15 mouse cellular contexts compared by ENCODE assay signal in the genomic region with DNA sequence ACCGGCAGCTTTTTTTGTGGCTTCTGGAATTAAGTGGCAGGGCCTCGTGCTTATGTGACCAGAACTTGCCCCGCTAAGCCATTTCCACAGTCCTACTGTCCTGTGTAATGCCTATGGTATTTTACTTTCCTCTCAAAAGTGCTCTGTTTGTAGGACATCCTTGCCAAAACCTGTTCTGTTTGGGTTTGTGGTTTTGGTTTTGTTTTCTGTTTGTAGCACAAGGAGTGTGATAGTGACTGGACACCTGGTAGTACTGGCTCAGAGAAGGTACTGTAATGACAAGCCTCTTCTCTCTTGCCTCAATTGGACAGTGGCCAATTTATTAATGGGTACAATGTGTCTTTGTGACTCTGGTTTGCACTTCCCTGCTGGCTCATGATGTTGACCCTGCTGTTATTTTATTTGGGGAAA.
DNase-seq lines count a peak whose midpoint lies in the region; ATAC-seq and TF ChIP-seq lines count a peak whose summit lies in the region.
"Had no signal": no experiment of that assay in that cellular context is flagged by ENCODE, and none has a peak within 500 bp of the region (broad histone marks: within the 10 kb centered on the region; RNA-seq: fewer than 3 reads in every experiment).

No protein-coding gene starts in this region.

- H3K9ac ChIP-seq in forebrain, postnatal 0 days: no peak overlapping the region
- H3K9ac ChIP-seq in neural tube, embryonic 15.5 days (replicated peaks): no peak overlapping the region
- H3K9ac ChIP-seq: limb, embryonic 13.5 days had no signal

- H3K27ac ChIP-seq in forebrain, postnatal 0 days (ENCODE audit: low read depth, low read length): no peak overlapping the region
- no peak overlapping the region for H3K27ac ChIP-seq in forebrain, embryonic 10.5 days
- H3K27ac ChIP-seq in neural tube, embryonic 15.5 days (replicated peaks): no peak overlapping the region
- H3K27ac ChIP-seq: limb, embryonic 13.5 days had no signal

- no peak overlapping the region for H3K4me2 ChIP-seq in forebrain, postnatal 0 days (ENCODE audit: low read depth)
- no peak overlapping the region for H3K4me2 ChIP-seq in neural tube, embryonic 15.5 days
- H3K4me2 ChIP-seq: limb, embryonic 13.5 days had no signal

- 0 out of 2 replicates have a peak, but pooled peaks have one; percentile 34 for ATAC-seq in forebrain, postnatal 0 days
- ATAC-seq in neural tube, embryonic 15.5 days (ENCODE audit: low FRiP score): 0 out of 2 replicates have a peak, but pooled peaks have one; percentile 35
- no peak for ATAC-seq in monocyte, adult 5-6 weeks (replicated peaks; ENCODE audit: insufficient number of reproducible peaks, low FRiP score, low TSS enrichment, poor library complexity, severe bottlenecking)
- no peak for ATAC-seq in megakaryocyte, adult 5-6 weeks (ENCODE audit: poor library complexity, severe bottlenecking)
- ATAC-seq: CD4-positive, CD25-positive, alpha-beta regulatory T cell, adult 4 months; lung, postnatal 0 days; midbrain, embryonic 16.5 days had no signal

- 76% methylated on average over 3 of the region's 3 CpGs for WGBS in forebrain, postnatal 0 days
- WGBS in forebrain, embryonic 10.5 days: 88% methylated on average over 3 of the region's 3 CpGs
- 87% methylated on average over 3 of the region's 3 CpGs for WGBS in neural tube, embryonic 15.5 days

- H3K4me3 ChIP-seq in forebrain, postnatal 0 days (ENCODE audit: low read depth, low read length): no peak overlapping the region
- no peak overlapping the region for H3K4me3 ChIP-seq in forebrain, embryonic 10.5 days
- H3K4me3 ChIP-seq in neural tube, embryonic 15.5 days (replicated peaks): no peak overlapping the region
- H3K4me3 ChIP-seq: limb, embryonic 13.5 days had no signal

- H3K36me3 ChIP-seq in forebrain, postnatal 0 days (ENCODE audit: insufficient read depth): no peaks in the 10 kb centered on the region
- no peaks in the 10 kb centered on the region for H3K36me3 ChIP-seq in forebrain, embryonic 10.5 days (replicated peaks)
- no peaks in the 10 kb centered on the region for H3K36me3 ChIP-seq in neural tube, embryonic 15.5 days

- no peaks in the 10 kb centered on the region for H3K4me1 ChIP-seq in forebrain, postnatal 0 days (ENCODE audit: insufficient read depth)
- no peaks in the 10 kb centered on the region for H3K4me1 ChIP-seq in forebrain, embryonic 10.5 days
- H3K4me1 ChIP-seq in neural tube, embryonic 15.5 days: no peaks in the 10 kb centered on the region
- H3K4me1 ChIP-seq: limb, embryonic 13.5 days had no signal

- H3K27me3 ChIP-seq in forebrain, postnatal 0 days (ENCODE audit: insufficient read depth, low read length): no peaks in the 10 kb centered on the region
- H3K27me3 ChIP-seq in forebrain, embryonic 10.5 days (ENCODE audit: poor library complexity, severe bottlenecking): no peaks in the 10 kb centered on the region
- H3K27me3 ChIP-seq in neural tube, embryonic 15.5 days (replicated peaks): no peaks in the 10 kb centered on the region
- H3K27me3 ChIP-seq: limb, embryonic 13.5 days had no signal

- no peaks in the 10 kb centered on the region for H3K9me3 ChIP-seq in forebrain, postnatal 0 days (ENCODE audit: low read length)
- H3K9me3 ChIP-seq in forebrain, embryonic 10.5 days: no peaks in the 10 kb centered on the region
- no peaks in the 10 kb centered on the region for H3K9me3 ChIP-seq in neural tube, embryonic 15.5 days (replicated peaks)
- H3K9me3 ChIP-seq: limb, embryonic 13.5 days had no signal

- no peak for DNase-seq in forebrain, postnatal 0 days
- no peak for DNase-seq in forebrain, embryonic 10.5 days (ENCODE audit: extremely low spot score, low spot score)
- no peak for DNase-seq in neural tube, embryonic 10.5 days (ENCODE audit: extremely low spot score, low spot score)
- DNase-seq in cerebellum, adult 9-10 months: peak; percentile 92
- no peak for DNase-seq in urinary bladder, postnatal 25 days (ENCODE audit: low spot score)
- DNase-seq: adrenal gland, postnatal 36 days; heart, postnatal 14 days; kidney, adult 18-20 months had no signal

- no peak for TF ChIP-seq CTCF in forebrain, postnatal 0 days (IDR thresholded peaks at IDR 0.05; ENCODE audit: low read depth)

Comparison
In these comparisons a context has a peak if more than half of its experiments do, and no peak if none do; other contexts are left out.
1. ATAC-seq: peak in forebrain, postnatal 0 days (single experiment) and neural tube, embryonic 15.5 days (single experiment); none in monocyte, adult 5-6 weeks (single experiment) and megakaryocyte, adult 5-6 weeks (single experiment).